Mouse (Mus musculus) heart, postnatal 14 days (tissue): ENCODE measurements around the gene Emp1. TPM values are rescaled to one million over a fixed set of nuclear protein-coding genes. Genes with fewer than 3 reads are reported as not detected.
A peak's percentile ranks its signal among the peaks of the same experiment; 100 is the strongest.

Experiments
- DNase-seq, 2 experiments: peaks; one replicate each; pipeline ENCODE4 v3.0.0; 2021 to 2022
- intact Hi-C: fragments of 180-260 bp; cut with DNase I; formaldehyde crosslinking; loops from one replicate; pipeline ENCODE4 v1.15.1; 2025
- total RNA-seq, 2 experiments: library from RNA; stranded (reverse); gene quantifications; 2 replicates each; pipeline ENCODE4 v1.2.3; 2021

Gene Emp1
- total RNA-seq, 2 experiments from 2014 or later, result 102 to 124 TPM

DNA sequence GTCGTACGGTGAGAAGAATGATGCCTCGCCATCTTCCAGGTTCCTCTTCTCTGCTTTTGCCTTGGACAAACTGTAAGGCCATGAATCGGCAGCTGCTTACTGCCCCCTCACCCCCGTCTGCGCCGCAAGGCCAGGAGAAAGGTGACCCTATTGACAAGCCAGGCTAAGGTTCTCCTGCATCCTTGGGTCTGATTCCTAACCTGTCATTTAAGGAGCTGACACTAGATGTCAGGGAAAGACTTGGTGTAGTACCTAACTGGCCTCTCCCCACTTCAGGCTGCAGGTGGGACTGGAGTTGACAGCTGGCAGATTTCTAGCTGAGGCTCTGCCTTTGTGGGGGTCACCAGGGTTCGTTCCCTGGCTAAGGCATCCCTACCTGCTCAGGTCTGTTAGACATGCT, 35.4 kb downstream of the Emp1 start:
- intact Hi-C loops, result no loop called here
- DNase-seq, result no peak

GRCm38 (mm10) chr6:135398801-135399200, 36.5 kb downstream of the Emp1 start:
- peak; percentile 41 to 61 for DNase-seq
- intact Hi-C loops, result no loop called here

GRCm38 (mm10) chr6:135400306-135400705, 38.0 kb downstream of the Emp1 start:
- DNase-seq, result peak; percentile 70 to 84
- intact Hi-C loops, result loop anchor here (1.0 to 2.0 kb wide), 3 partner anchors 151 to 314 kb away; no protein-coding TSS in a partner anchor

DNA sequence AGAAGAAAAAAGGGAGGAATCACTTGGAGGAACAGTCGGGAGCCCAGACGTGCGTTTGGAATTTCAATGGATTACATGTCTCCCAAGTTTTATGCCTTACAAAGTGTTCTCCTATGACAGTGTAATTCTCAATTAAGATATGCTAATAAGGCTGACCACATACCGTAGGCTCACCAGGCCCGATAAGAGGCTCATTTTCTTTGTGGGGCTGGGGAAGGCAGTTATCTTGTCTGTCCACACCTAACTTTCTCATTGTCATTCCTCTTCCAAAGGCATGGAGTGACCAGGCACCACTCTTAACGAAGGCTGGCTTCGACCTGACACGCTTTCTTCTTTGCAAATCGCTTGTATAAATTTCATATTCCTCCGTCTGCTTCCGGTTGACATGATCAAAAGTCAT, 42.7 kb downstream of the Emp1 start:
- DNase-seq, result no peak
- intact Hi-C loops, result no loop called here

DNA sequence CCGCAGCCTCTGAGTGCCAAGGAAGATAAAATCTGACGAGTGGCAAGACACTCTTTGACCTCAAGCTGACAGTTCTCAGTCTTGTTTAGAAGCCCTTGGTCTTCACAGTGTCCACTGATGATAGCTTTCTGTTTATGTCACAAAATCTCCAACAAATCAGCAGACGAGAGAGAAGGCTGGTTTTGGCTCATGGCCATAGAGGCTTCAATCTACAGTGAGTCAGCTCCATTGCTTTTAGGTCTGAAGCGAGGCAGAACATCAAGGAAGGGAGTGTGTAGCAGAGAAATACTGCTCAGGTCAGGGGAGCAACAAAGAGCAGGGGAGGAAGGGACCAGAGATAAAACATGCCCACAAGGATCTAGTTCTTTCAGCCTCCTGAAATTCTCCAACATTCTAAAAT, 45.0 kb downstream of the Emp1 start:
- intact Hi-C loops, result no loop called here
- DNase-seq, result no peak

DNA sequence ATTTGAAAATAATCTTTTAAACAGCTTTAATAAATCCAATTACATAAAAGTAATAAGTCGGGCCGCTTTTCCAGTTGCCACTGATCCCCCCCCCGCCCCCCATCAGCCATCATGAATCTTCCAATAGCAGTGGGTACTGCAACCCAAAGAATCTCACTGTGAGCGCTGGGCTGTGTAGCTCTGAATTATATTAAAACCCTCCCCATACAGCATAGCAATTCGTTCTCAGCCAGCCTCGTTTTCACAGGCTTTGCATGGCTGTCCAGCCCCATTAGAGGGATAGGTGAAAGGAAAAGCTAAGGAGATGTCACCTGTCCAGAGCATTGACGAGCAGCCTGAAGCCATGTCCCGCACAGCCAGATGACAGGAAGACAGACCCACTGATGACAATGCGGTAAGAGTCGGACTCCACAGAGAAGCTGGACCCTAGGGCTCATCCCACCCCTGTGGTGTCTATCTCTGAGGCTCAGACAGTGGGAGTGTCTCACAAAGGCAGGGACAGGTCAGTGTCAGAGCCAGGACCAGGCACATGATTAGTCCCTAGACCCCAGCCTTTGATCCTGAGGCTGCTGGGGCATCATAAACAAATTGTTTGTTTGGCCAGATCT, 49.5 kb downstream of the Emp1 start:
- intact Hi-C loops, result no loop called here
- DNase-seq, result no peak

GRCm38 (mm10) chr6:135412649-135413048, 50.3 kb downstream of the Emp1 start:
- intact Hi-C loops, result no loop called here
- no peak for DNase-seq

DNA sequence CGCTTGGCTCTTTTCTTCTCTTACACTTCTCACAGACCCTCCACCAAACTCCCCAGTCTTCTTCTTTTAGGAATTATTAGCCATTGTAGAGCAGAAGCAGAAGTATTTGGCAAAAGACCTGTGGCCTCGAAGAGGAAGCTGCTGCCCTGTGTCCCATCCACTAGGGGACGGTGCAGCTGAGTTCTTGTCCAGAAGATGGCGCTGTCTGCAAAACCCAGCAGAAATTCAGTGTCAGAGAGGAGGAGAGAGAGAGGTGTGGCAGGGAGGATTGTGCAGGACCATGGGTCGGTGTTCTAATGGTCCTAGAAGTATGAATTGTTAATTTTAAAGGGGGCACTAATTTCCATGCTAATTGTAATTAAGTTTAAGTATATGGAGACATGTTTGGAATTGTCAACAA, 55.1 kb downstream of the Emp1 start:
- intact Hi-C loops, result no loop called here
- DNase-seq, result peak; percentile 20 to 48

DNA sequence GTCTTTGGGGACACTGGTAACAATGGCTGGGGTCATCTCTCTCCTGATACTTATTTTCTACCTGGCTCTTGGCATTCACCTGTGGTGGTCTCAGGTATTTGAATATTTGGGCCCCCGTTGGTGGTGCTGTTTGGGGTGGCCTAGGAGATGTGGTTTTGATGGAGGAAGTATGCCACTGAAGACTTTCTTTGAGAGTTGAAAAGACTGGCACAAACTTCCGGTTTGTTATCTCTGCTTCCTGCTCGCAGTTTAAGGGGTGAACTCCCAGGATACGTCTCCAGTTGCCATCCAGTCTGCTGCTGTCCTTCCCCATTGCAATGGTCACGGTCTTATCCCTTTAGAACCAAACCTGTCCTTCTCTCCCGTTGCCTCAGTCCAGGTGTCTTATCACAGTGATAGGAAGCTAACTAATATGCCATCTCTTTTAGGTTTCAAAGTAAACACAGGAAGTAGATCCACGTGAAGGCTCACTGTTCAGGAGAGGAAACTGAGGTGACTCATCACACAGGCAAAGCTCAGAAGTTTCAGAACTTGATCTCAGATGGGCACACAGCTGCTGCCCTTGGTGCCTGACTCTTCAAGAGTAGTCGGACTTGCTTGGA, 56.0 kb downstream of the Emp1 start:
- intact Hi-C loops, result no loop called here
- no peak for DNase-seq

- intact Hi-C loops, result no loop called here
- no peak for DNase-seq
Measured at GRCm38 (mm10) chr6:135428246-135428645, 65.9 kb downstream of the Emp1 start.

GRCm38 (mm10) chr6:135429268-135429909, 67.0 kb downstream of the Emp1 start:
- DNase-seq, result no peak
- intact Hi-C loops, result no loop called here

- intact Hi-C loops, result no loop called here
- no peak for DNase-seq
Measured at GRCm38 (mm10) chr6:135430441-135430970, 68.2 kb downstream of the Emp1 start.

Other genes with a start within 250 kb of the Emp1 start
- gene Gprc5d, start 244.3 kb upstream of the Emp1 start, total RNA-seq, result not detected
- 1 to 10 TPM; 6.3 to 7.8 TPM for gene Fam234b, start 164.6 kb upstream of the Emp1 start, total RNA-seq
- 10 to 100 TPM; 44.8 to 45.9 TPM for gene Hebp1, start 164.5 kb upstream of the Emp1 start, total RNA-seq
- under 1 TPM in 1 of 2 experiments, not detected in 1; 0.86 TPM for gene Gsg1, start 108.2 kb upstream of the Emp1 start, total RNA-seq
- gene Pbp2, start 52.1 kb upstream of the Emp1 start, total RNA-seq, result not detected